Mouse (Mus musculus): ENCODE results near the gene Tnni1. TPM values are rescaled to one million over a fixed set of nuclear protein-coding genes. Genes with fewer than 3 reads are reported as not detected.

Gene Tnni1
- polyA plus RNA-seq, 1 experiment from 2014 or later, result 1.1 TPM

DNA sequence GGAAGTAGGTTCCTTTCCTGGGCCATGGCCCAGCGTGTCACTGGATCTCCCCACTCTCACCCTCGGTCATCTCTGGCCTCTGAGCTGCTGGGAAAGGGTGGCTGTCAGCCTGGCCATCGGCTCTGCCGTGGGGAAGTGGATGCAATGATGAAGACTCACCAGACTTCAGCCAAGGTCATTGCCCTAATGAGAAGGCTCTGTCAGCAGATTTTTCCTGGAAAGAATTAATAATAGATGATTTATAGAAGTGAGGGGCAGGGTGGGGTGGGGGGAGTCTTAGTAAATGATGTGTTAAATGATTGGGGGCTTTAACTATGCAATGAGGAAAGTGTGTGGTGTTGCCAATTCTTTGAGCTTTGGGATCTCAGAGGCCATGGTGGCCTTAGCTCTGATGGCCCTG is 33.0 kb upstream of the Tnni1 start:
- Histone ChIP-seq H3K27me3 (replicated peaks; ENCODE audit: control insufficient read depth, insufficient read depth, low read length) (no peaks in the 10 kb centered on the region), H3K4me3 (ENCODE audit: low read length) (no peak overlapping the region), H3K4me2 (ENCODE audit: low read length) (no peak overlapping the region), H3K9me3 (ENCODE audit: control insufficient read depth, low read length) (no peaks in the 10 kb centered on the region), H3K36me3 (ENCODE audit: control insufficient read depth, insufficient read depth, low read length) (no peaks in the 10 kb centered on the region), H3K4me1 (ENCODE audit: control insufficient read depth, insufficient read depth, low read depth, low read length) (peaks cover 2% of the 10 kb centered on the region; the same call in 1 of the 2 replicates), H3K27ac (ENCODE audit: low read depth, low read length) (no peak overlapping the region), H3K9ac (ENCODE audit: low read depth, low read length) (no peak overlapping the region)
- no peak for ATAC-seq
- 79% methylated on average over 4 of the region's 4 CpGs for WGBS

DNA sequence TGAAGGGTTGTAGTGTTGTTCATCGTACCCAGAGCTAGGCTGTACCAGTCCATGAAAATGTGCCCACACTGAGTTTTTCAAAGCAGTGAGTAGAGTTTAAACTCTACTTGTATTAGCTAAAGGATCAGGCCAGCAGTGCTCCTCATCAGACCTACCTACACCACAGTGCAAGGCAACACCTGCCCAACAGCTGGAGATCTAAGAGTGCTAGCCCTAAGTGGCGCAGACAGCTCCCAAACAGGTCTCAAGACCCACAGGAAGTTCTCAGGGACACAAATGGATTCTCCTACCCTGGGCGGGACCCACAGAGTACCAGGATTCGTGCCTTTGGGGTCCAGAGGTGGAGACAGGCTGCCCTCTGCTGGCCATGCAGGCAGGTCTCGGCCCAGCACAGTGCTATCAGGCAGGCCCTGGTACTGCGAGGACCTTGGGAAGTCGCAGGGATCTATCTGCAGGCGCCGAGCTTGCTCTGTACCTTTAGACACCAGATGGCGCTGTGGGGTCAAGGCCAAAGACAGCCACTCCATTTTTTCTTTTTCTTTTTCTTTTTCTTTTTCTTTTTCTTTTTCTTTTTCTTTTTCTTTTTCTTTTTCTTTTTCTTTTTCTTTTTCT is 26.4 kb upstream of the Tnni1 start:
- Histone ChIP-seq H3K9ac (ENCODE audit: low read depth, low read length) (no peak overlapping the region), H3K27ac (ENCODE audit: low read depth, low read length) (no peak overlapping the region), H3K36me3 (ENCODE audit: control insufficient read depth, insufficient read depth, low read length) (no peaks in the 10 kb centered on the region), H3K4me3 (ENCODE audit: low read length) (no peak overlapping the region), H3K4me1 (ENCODE audit: control insufficient read depth, insufficient read depth, low read depth, low read length) (no peaks in the 10 kb centered on the region), H3K9me3 (ENCODE audit: control insufficient read depth, low read length) (no peaks in the 10 kb centered on the region), H3K27me3 (replicated peaks; ENCODE audit: control insufficient read depth, insufficient read depth, low read length) (no peaks in the 10 kb centered on the region), H3K4me2 (ENCODE audit: low read length) (no peak overlapping the region)
- ATAC-seq, result peak; percentile 99
- 13% methylated on average over 10 of the region's 10 CpGs for WGBS

DNA sequence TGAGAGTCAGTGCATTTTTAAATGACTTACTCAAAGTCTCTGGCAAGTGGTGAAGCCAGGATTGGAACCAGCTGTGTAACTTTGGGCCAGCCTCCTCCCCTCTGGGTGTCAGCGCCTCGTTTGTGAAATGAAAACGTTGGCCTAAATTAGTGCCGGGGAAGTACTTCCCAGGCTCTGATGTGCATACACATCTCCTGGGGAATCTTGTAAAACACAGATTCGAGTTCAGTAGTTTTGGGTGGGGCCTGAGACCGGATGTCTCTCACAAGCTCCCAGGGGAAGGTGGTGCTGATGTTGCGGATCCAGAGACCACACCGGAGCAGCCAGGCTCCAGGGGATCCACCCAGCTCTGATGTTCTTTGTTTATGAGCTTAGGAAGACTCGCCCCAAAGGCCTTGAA is 23.9 kb upstream of the Tnni1 start:
- H3K9ac ChIP-seq (ENCODE audit: low read depth, low read length), result no peak overlapping the region
- no peaks in the 10 kb centered on the region for H3K27me3 ChIP-seq (replicated peaks; ENCODE audit: control insufficient read depth, insufficient read depth, low read length)
- no peak overlapping the region for H3K27ac ChIP-seq (ENCODE audit: low read depth, low read length)
- 64% methylated on average over 9 of the region's 9 CpGs for WGBS
- no peaks in the 10 kb centered on the region for H3K36me3 ChIP-seq (ENCODE audit: control insufficient read depth, insufficient read depth, low read length)
- no peak overlapping the region for H3K4me2 ChIP-seq (ENCODE audit: low read length)
- no peaks in the 10 kb centered on the region for H3K4me1 ChIP-seq (ENCODE audit: control insufficient read depth, insufficient read depth, low read depth, low read length)
- no peak overlapping the region for H3K4me3 ChIP-seq (ENCODE audit: low read length)
- no peak for ATAC-seq
- no peaks in the 10 kb centered on the region for H3K9me3 ChIP-seq (ENCODE audit: control insufficient read depth, low read length)

DNA sequence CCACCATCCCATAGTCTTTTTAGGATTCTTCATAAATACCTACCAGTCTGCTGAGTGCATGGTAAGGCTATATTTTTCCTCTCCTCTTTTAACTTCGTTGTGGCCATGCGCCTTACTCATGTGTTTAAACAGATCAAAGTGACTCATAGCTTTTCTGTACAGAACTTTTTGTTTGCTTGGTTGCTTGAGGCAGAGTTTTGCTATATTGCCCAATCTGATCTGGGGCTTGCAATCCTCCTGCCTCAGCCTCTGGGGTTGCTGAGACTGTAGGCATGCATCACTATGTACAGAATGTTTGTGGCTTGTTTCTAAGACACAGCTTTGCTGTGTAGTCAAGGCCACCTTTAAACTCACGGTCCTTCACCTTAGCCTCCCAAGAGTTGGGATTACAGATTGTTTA is 23.3 kb upstream of the Tnni1 start:
- Histone ChIP-seq H3K4me3 (ENCODE audit: low read length) (no peak overlapping the region), H3K4me1 (ENCODE audit: control insufficient read depth, insufficient read depth, low read depth, low read length) (no peaks in the 10 kb centered on the region), H3K27ac (ENCODE audit: low read depth, low read length) (no peak overlapping the region), H3K9ac (ENCODE audit: low read depth, low read length) (no peak overlapping the region), H3K27me3 (replicated peaks; ENCODE audit: control insufficient read depth, insufficient read depth, low read length) (no peaks in the 10 kb centered on the region), H3K9me3 (ENCODE audit: control insufficient read depth, low read length) (no peaks in the 10 kb centered on the region), H3K36me3 (ENCODE audit: control insufficient read depth, insufficient read depth, low read length) (no peaks in the 10 kb centered on the region), H3K4me2 (ENCODE audit: low read length) (no peak overlapping the region)
- 85% methylated on average over 3 of the region's 3 CpGs for WGBS
- no peak for ATAC-seq

DNA sequence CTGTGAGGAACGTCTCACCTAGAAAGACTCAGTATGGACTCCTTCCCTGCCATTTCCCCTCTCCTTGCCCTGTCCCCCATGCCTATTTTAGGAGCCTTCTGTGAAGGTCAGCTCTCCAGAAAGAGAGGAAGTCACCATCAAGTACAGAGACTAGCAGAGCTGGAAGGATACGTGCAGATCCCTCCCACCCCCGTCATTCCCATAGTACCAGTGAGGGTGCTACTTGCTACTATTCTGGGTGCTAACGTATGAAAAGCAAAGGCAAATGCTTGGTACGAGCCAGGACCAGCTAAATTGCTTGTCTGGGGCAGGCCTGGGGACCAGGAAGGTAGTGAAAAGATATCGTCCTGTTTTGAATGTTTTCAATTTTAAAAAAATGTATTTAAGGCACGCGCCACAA is 21.9 kb upstream of the Tnni1 start:
- no peaks in the 10 kb centered on the region for H3K27me3 ChIP-seq (replicated peaks; ENCODE audit: control insufficient read depth, insufficient read depth, low read length)
- no peak overlapping the region for H3K9ac ChIP-seq (ENCODE audit: low read depth, low read length)
- H3K36me3 ChIP-seq (ENCODE audit: control insufficient read depth, insufficient read depth, low read length), result no peaks in the 10 kb centered on the region
- ATAC-seq, result no peak
- no peak overlapping the region for H3K4me2 ChIP-seq (ENCODE audit: low read length)
- no peak overlapping the region for H3K4me3 ChIP-seq (ENCODE audit: low read length)
- no peak overlapping the region for H3K27ac ChIP-seq (ENCODE audit: low read depth, low read length)
- no peaks in the 10 kb centered on the region for H3K4me1 ChIP-seq (ENCODE audit: control insufficient read depth, insufficient read depth, low read depth, low read length)
- 77% methylated on average over 8 of the region's 8 CpGs for WGBS
- H3K9me3 ChIP-seq (ENCODE audit: control insufficient read depth, low read length), result no peaks in the 10 kb centered on the region

DNA sequence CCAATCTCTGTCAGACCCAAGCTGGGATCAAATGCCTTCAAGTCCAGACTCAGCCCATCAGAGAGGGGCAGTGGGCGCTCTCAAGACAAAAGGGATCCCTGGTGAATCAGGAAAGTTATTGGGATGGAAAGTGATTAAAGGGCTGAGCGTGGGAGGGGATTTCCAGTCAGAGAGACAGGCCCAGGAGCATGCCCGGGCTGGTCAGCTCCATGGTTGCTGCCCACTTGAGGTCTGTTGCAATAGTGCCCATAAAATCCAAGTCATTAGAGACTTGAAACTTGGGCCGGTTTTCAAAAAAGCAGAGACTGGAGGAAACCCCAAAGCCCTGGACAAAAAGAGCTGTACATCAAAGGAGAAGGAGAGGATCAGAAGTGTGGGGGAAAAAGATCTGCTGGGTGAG is 19.5 kb upstream of the Tnni1 start:
- H3K9me3 ChIP-seq (ENCODE audit: control insufficient read depth, low read length), result no peaks in the 10 kb centered on the region
- WGBS, result 51% methylated on average over 4 of the region's 4 CpGs
- no peak overlapping the region for H3K4me3 ChIP-seq (ENCODE audit: low read length)
- H3K27ac ChIP-seq (ENCODE audit: low read depth, low read length), result no peak overlapping the region
- no peak overlapping the region for H3K4me2 ChIP-seq (ENCODE audit: low read length)
- no peaks in the 10 kb centered on the region for H3K4me1 ChIP-seq (ENCODE audit: control insufficient read depth, insufficient read depth, low read depth, low read length)
- H3K27me3 ChIP-seq (replicated peaks; ENCODE audit: control insufficient read depth, insufficient read depth, low read length), result no peaks in the 10 kb centered on the region
- no peak overlapping the region for H3K9ac ChIP-seq (ENCODE audit: low read depth, low read length)
- H3K36me3 ChIP-seq (ENCODE audit: control insufficient read depth, insufficient read depth, low read length), result no peaks in the 10 kb centered on the region
- no peak for ATAC-seq

DNA sequence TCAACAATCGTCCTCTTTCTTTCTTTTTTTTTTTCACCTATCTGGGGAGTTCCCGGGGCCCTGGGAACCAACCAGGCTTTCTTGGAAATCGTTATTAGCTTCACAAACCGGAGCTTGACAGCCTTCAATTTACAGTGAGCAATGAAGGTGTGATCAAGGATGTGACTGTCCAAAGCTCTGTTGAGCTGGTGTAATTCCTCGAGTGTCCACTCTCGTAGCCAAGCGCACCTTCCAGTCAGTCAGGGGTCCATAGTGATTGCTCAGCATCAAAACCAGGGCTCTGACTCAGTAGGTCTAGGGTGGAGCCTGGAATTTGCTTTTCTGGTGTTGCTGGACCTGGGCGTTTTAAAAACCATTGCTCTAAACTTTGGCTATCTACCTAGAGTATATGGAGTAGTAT is 19.0 kb upstream of the Tnni1 start:
- ATAC-seq, result no peak
- 73% methylated on average over 8 of the region's 8 CpGs for WGBS
- Histone ChIP-seq H3K4me2 (ENCODE audit: low read length) (no peak overlapping the region), H3K4me1 (ENCODE audit: control insufficient read depth, insufficient read depth, low read depth, low read length) (no peaks in the 10 kb centered on the region), H3K27me3 (replicated peaks; ENCODE audit: control insufficient read depth, insufficient read depth, low read length) (no peaks in the 10 kb centered on the region), H3K27ac (ENCODE audit: low read depth, low read length) (no peak overlapping the region), H3K36me3 (ENCODE audit: control insufficient read depth, insufficient read depth, low read length) (no peaks in the 10 kb centered on the region), H3K9ac (ENCODE audit: low read depth, low read length) (no peak overlapping the region), H3K4me3 (ENCODE audit: low read length) (no peak overlapping the region), H3K9me3 (ENCODE audit: control insufficient read depth, low read length) (no peaks in the 10 kb centered on the region)

DNA sequence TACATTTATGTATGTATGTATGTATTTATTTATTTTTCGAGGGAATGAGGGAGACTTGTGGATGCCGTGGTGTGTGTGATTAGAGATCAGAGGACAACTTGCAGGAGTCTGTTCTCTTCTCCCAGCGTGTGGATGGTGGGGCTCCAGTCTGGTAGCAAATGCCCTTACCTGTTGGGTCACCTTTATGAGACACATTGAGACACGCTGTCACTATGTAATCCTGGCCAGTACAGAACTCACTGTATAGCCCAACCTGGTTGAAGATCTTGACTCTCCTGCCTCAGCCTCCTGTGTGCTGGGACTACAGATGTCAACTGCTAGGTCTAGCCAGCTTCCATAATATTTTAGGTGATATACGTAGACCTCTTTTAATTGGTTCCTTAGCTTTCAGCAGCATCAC is 17.5 kb upstream of the Tnni1 start:
- H3K27me3 ChIP-seq (replicated peaks; ENCODE audit: control insufficient read depth, insufficient read depth, low read length), result no peaks in the 10 kb centered on the region
- 91% methylated on average over 5 of the region's 5 CpGs for WGBS
- H3K36me3 ChIP-seq (ENCODE audit: control insufficient read depth, insufficient read depth, low read length), result no peaks in the 10 kb centered on the region
- H3K4me1 ChIP-seq (ENCODE audit: control insufficient read depth, insufficient read depth, low read depth, low read length), result peaks cover 8% of the 10 kb centered on the region
- H3K4me2 ChIP-seq (ENCODE audit: low read length), result no peak overlapping the region
- no peaks in the 10 kb centered on the region for H3K9me3 ChIP-seq (ENCODE audit: control insufficient read depth, low read length)
- no peak overlapping the region for H3K9ac ChIP-seq (ENCODE audit: low read depth, low read length)
- H3K27ac ChIP-seq (ENCODE audit: low read depth, low read length), result no peak overlapping the region
- no peak overlapping the region for H3K4me3 ChIP-seq (ENCODE audit: low read length)
- no peak for ATAC-seq

DNA sequence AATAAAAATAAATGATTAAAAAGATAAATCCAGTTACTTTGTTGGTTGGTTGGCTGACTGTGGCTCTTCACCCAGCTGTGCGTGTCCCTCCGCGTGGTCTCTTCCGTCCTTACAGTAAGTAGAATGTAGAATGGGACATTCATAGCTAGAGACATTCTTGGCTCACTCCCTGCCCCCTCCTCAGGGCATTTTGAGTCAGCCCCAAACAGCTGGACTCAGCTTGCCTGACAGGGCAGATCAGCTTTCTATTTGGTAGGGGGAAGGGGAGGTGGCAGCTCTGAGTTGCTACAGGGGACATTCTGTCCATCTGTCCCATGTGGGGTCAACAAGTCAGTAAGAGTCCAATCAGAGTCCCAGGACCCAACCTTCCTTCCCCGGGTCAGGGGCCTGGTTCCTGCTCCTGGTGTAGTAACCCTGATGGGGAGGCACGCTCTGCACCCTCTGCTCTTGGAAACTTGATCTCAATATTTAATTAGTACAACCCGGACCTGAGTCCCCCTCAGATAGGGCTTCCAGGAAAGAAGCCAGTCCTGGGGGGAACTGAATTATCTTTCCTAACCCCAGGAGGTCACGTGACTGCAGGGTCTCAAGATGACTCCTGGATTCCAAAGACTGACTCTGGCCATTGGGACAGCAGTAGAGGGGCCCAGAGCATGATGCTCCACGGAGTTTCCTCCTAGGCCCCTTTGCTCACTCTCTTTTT is 15.6 kb upstream of the Tnni1 start:
- 81% methylated on average over 9 of the region's 9 CpGs for WGBS
- Histone ChIP-seq H3K9ac (ENCODE audit: low read depth, low read length) (no peak overlapping the region), H3K27ac (ENCODE audit: low read depth, low read length) (no peak overlapping the region), H3K4me3 (ENCODE audit: low read length) (no peak overlapping the region), H3K9me3 (ENCODE audit: control insufficient read depth, low read length) (no peaks in the 10 kb centered on the region), H3K27me3 (replicated peaks; ENCODE audit: control insufficient read depth, insufficient read depth, low read length) (no peaks in the 10 kb centered on the region), H3K4me2 (ENCODE audit: low read length) (no peak overlapping the region), H3K4me1 (ENCODE audit: control insufficient read depth, insufficient read depth, low read depth, low read length) (peaks cover 19% of the 10 kb centered on the region), H3K36me3 (ENCODE audit: control insufficient read depth, insufficient read depth, low read length) (no peaks in the 10 kb centered on the region)
- no peak for ATAC-seq

Measured in hindbrain, embryonic 16.5 days (tissue).